Mouse (Mus musculus): ENCODE measurements around the gene Gins2. TPM values are rescaled to one million over a fixed set of nuclear protein-coding genes. Genes with fewer than 3 reads are reported as not detected.

The Gins2 gene
- total and polyA plus RNA-seq, 3 experiments: 11.3 to 83.4 (median 43.9) TPM

- ATAC-seq (ENCODE audit: extremely low read depth, insufficient number of reproducible peaks, low FRiP score, poor library complexity, severe bottlenecking) (no peak), DNase-seq (ENCODE audit: low spot score) (no peak)
- no peak overlapping the region for H3K4me3 ChIP-seq (ENCODE audit: low read depth, low read length)
- no peaks in the 10 kb centered on the region for H3K9me3 ChIP-seq (replicated peaks)
- H3K27me3 ChIP-seq (ENCODE audit: insufficient read depth, low read length): peaks cover 11% of the 10 kb centered on the region; the same call in 1 of the 2 replicates
- peaks cover 97% of the 10 kb centered on the region for H3K36me3 ChIP-seq (replicated peaks)
- TF ChIP-seq CTCF (IDR thresholded peaks at IDR 0.05; ENCODE audit: low read depth, low read length) (no peak), GATA1 (IDR thresholded peaks at IDR 0.05; ENCODE audit: borderline replicate concordance, low read length) (no peak), GATA2 (IDR thresholded peaks at IDR 0.05; ENCODE audit: borderline replicate concordance, low read depth, low read length) (no peak), POLR2AphosphoS5 (IDR thresholded peaks at IDR 0.05; ENCODE audit: insufficient replicate concordance, low read depth, low read length) (no peak), TAL1 (conservative IDR thresholded peaks at IDR 0.05; ENCODE audit: low read depth, low read length) (no peak)
- H3K4me1 ChIP-seq (ENCODE audit: insufficient read depth, low read depth, low read length): peaks cover 14% of the 10 kb centered on the region
Observed at GRCm38 (mm10) chr8:120549321-120549921, 39.7 kb downstream of the Gins2 start.

GRCm38 (mm10) chr8:120548313-120548761 lies 40.8 kb downstream of the Gins2 start:
- Histone ChIP-seq H3K9me3 (replicated peaks) (no peaks in the 10 kb centered on the region), H3K36me3 (replicated peaks) (peaks cover 94% of the 10 kb centered on the region), H3K27me3 (ENCODE audit: insufficient read depth, low read length) (peaks cover 15% of the 10 kb centered on the region), H3K4me3 (ENCODE audit: low read depth, low read length) (no peak overlapping the region), H3K4me1 (ENCODE audit: insufficient read depth, low read depth, low read length) (peaks cover 15% of the 10 kb centered on the region)
- ATAC-seq (ENCODE audit: extremely low read depth, insufficient number of reproducible peaks, low FRiP score, poor library complexity, severe bottlenecking): no peak
- TF ChIP-seq GATA1 (IDR thresholded peaks at IDR 0.05; ENCODE audit: borderline replicate concordance, low read length): no peak
- no peak for TF ChIP-seq POLR2AphosphoS5 (IDR thresholded peaks at IDR 0.05; ENCODE audit: insufficient replicate concordance, low read depth, low read length)
- TF ChIP-seq CTCF (IDR thresholded peaks at IDR 0.05; ENCODE audit: low read depth, low read length): no peak
- TF ChIP-seq GATA2 (IDR thresholded peaks at IDR 0.05; ENCODE audit: borderline replicate concordance, low read depth, low read length): no peak
- TF ChIP-seq TAL1 (conservative IDR thresholded peaks at IDR 0.05; ENCODE audit: low read depth, low read length): no peak
- no peak for DNase-seq (ENCODE audit: low spot score)

GRCm38 (mm10) chr8:120547562-120547961 lies 41.5 kb downstream of the Gins2 start:
- Histone ChIP-seq H3K4me1 (ENCODE audit: insufficient read depth, low read depth, low read length) (peaks cover 21% of the 10 kb centered on the region), H3K36me3 (replicated peaks) (peaks cover 92% of the 10 kb centered on the region), H3K4me3 (ENCODE audit: low read depth, low read length) (no peak overlapping the region), H3K9me3 (replicated peaks) (no peaks in the 10 kb centered on the region), H3K27me3 (ENCODE audit: insufficient read depth, low read length) (peaks cover 21% of the 10 kb centered on the region)
- no peak for DNase-seq (ENCODE audit: low spot score)
- no peak for TF ChIP-seq POLR2AphosphoS5 (IDR thresholded peaks at IDR 0.05; ENCODE audit: insufficient replicate concordance, low read depth, low read length)
- no peak for TF ChIP-seq GATA1 (IDR thresholded peaks at IDR 0.05; ENCODE audit: borderline replicate concordance, low read length)
- TF ChIP-seq CTCF (IDR thresholded peaks at IDR 0.05; ENCODE audit: low read depth, low read length): no peak
- TF ChIP-seq TAL1 (conservative IDR thresholded peaks at IDR 0.05; ENCODE audit: low read depth, low read length): no peak
- TF ChIP-seq GATA2 (IDR thresholded peaks at IDR 0.05; ENCODE audit: borderline replicate concordance, low read depth, low read length): no peak
- ATAC-seq (ENCODE audit: extremely low read depth, insufficient number of reproducible peaks, low FRiP score, poor library complexity, severe bottlenecking): no peak

- Histone ChIP-seq H3K27me3 (ENCODE audit: insufficient read depth, low read length) (peaks cover 37% of the 10 kb centered on the region), H3K4me3 (ENCODE audit: low read depth, low read length) (no peak overlapping the region), H3K36me3 (replicated peaks) (peaks cover 69% of the 10 kb centered on the region), H3K4me1 (ENCODE audit: insufficient read depth, low read depth, low read length) (peaks cover 44% of the 10 kb centered on the region), H3K9me3 (replicated peaks) (no peaks in the 10 kb centered on the region)
- no peak for DNase-seq (ENCODE audit: low spot score)
- ATAC-seq (ENCODE audit: extremely low read depth, insufficient number of reproducible peaks, low FRiP score, poor library complexity, severe bottlenecking): no peak
- TF ChIP-seq GATA2 (IDR thresholded peaks at IDR 0.05; ENCODE audit: borderline replicate concordance, low read depth, low read length): no peak
- TF ChIP-seq GATA1 (IDR thresholded peaks at IDR 0.05; ENCODE audit: borderline replicate concordance, low read length): no peak
- TF ChIP-seq POLR2AphosphoS5 (IDR thresholded peaks at IDR 0.05; ENCODE audit: insufficient replicate concordance, low read depth, low read length): no peak
- no peak for TF ChIP-seq CTCF (IDR thresholded peaks at IDR 0.05; ENCODE audit: low read depth, low read length)
- no peak for TF ChIP-seq TAL1 (conservative IDR thresholded peaks at IDR 0.05; ENCODE audit: low read depth, low read length)
Observed at GRCm38 (mm10) chr8:120544155-120544554, 44.9 kb downstream of the Gins2 start.

- Histone ChIP-seq H3K4me1 (ENCODE audit: insufficient read depth, low read depth, low read length) (peaks cover 50% of the 10 kb centered on the region), H3K27me3 (ENCODE audit: insufficient read depth, low read length) (peaks cover 43% of the 10 kb centered on the region), H3K4me3 (ENCODE audit: low read depth, low read length) (no peak overlapping the region), H3K36me3 (replicated peaks) (peaks cover 65% of the 10 kb centered on the region), H3K9me3 (replicated peaks) (no peaks in the 10 kb centered on the region)
- DNase-seq (ENCODE audit: low spot score) (no peak), ATAC-seq (ENCODE audit: extremely low read depth, insufficient number of reproducible peaks, low FRiP score, poor library complexity, severe bottlenecking) (no peak)
- no peak for TF ChIP-seq POLR2AphosphoS5 (IDR thresholded peaks at IDR 0.05; ENCODE audit: insufficient replicate concordance, low read depth, low read length)
Observed at GRCm38 (mm10) chr8:120543416-120544055, 45.6 kb downstream of the Gins2 start.

- peaks cover 55% of the 10 kb centered on the region for H3K4me1 ChIP-seq (ENCODE audit: insufficient read depth, low read depth, low read length)
- no peak overlapping the region; the same call in 1 of the 2 replicates for H3K4me3 ChIP-seq (ENCODE audit: low read depth, low read length)
- TF ChIP-seq POLR2AphosphoS5 (IDR thresholded peaks at IDR 0.05; ENCODE audit: insufficient replicate concordance, low read depth, low read length) (no peak), CTCF (IDR thresholded peaks at IDR 0.05; ENCODE audit: low read depth, low read length) (no peak), GATA2 (IDR thresholded peaks at IDR 0.05; ENCODE audit: borderline replicate concordance, low read depth, low read length) (no peak), TAL1 (conservative IDR thresholded peaks at IDR 0.05; ENCODE audit: low read depth, low read length) (no peak)
- H3K36me3 ChIP-seq (replicated peaks): peaks cover 59% of the 10 kb centered on the region
- DNase-seq (ENCODE audit: low spot score): no peak
- no peaks in the 10 kb centered on the region for H3K9me3 ChIP-seq (replicated peaks)
- ATAC-seq (ENCODE audit: extremely low read depth, insufficient number of reproducible peaks, low FRiP score, poor library complexity, severe bottlenecking): no peak
- H3K27me3 ChIP-seq (ENCODE audit: insufficient read depth, low read length): peaks cover 48% of the 10 kb centered on the region
Observed at GRCm38 (mm10) chr8:120542995-120543394, 46.1 kb downstream of the Gins2 start.
